Mouse (Mus musculus) kidney, adult 10 weeks (tissue): ENCODE data around the gene Nlrp4f. TPM values are rescaled to one million over a fixed set of nuclear protein-coding genes. Genes with fewer than 3 reads are reported as not detected.

ENCODE experiments used
- polyA plus RNA-seq: library from polyadenylated mRNA; stranded (reverse); fragments of 350-450 nt; fragmentation: Illumina TruSeq; extraction: RNeasy Lipid Tissue Mini Kit (QIAGEN cat#74804); gene quantifications from one replicate; pipeline ENCODE4 v1.2.3, GENCODE M21; 2014; ENCODE audit warnings: low read depth, low replicate concordance

The Nlrp4f gene
- polyA plus RNA-seq: 0.69 TPM

DNA sequence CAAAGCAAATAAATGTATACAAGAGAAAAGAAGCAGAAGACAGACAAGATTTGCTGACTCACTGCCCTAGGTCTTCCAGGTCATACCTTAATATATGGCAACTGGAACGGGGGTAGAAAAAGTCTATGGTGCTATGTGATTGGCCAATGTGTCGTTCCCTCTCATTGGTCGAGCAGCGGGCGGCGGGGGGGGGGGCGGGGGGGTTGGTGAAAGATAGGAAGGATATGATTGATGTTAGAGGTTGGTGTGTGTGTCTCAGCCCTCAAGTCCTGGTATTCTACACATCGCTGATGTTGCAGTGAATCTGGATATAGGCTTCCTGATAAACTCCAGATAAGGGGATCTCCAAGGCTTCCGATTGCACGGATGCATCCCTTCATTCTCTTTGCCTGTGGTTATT, at the start of gene Nlrp4f:
Gene Nlrp4f, minus strand, starts transcription at position 101 of the 400 bp plus-strand sequence.

DNA sequence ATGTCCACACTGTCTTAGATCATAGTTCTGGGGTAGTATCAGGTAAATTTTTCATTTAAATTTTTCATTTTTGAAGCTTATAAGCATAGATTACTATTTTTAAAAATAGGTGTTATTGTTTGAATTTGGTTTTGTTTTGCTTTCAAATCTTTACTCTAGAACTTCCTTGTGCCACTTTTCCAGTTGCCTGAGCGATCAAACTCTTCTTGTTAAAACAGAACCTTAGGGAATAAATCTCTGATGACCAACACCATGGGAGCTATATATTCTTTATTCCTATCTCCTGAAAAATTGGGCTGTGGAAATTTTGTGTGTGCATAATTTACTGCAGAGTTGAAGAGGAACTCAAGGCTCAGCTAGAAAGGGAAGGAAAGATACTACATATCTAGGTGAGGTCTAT, 55.8 kb downstream of the Nlrp4f start, which contains the start of gene Olfr466:
Gene Olfr466, plus strand, starts transcription at position 301 of the 400 bp plus-strand sequence.

DNA sequence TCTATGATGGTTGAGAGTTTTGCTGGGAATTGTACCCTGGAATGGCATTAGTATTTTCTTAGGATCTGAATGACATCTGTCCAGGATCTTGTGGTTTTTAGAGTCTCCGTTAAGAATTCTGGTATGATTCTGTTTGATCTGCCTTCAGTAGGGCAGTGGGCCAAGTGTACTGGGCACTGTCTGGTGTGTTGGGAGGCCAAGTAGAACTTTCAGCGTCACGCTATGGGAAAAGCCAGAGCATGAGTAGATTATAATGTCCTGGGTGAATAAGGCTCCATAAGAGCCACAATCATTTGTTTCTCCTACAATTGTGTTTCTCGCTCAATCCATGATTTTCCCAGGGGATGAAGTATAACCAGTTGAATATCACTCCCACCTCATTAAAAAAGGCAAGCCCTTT, 68.0 kb downstream of the Nlrp4f start, which contains the start of gene Olfr465-ps1:
Gene Olfr465-ps1, plus strand, starts transcription at position 301 of the 400 bp plus-strand sequence.

Other genes with a start within 250 kb of the Nlrp4f start
- not detected for gene Spata31d1c, start 172.9 kb downstream of the Nlrp4f start, polyA plus RNA-seq
- not detected for gene Prss47, start 153.2 kb downstream of the Nlrp4f start, polyA plus RNA-seq
- 78.8 TPM for gene Mfsd14b, start 93.0 kb downstream of the Nlrp4f start, polyA plus RNA-seq
- not detected for gene Olfr465-ps1, start 67.9 kb downstream of the Nlrp4f start, polyA plus RNA-seq
- gene Olfr466, start 55.7 kb downstream of the Nlrp4f start, polyA plus RNA-seq: not detected
- gene Gm10775, start 53.6 kb upstream of the Nlrp4f start, polyA plus RNA-seq: not detected
- 32.1 TPM for gene Zfp369, start 72.8 kb upstream of the Nlrp4f start, polyA plus RNA-seq